Mouse (Mus musculus) activated CD4-positive, CD25-positive, alpha-beta regulatory T cell (primary cell): ENCODE data around the gene Trim43c. TPM values are rescaled to one million over a fixed set of nuclear protein-coding genes. Genes with fewer than 3 reads are reported as not detected.

Experiments used
- polyA plus RNA-seq, 2 experiments: library from polyadenylated mRNA; unstranded; fragments of 100-300 nt; shearing (Covaris generic); gene quantifications; one replicate each; pipeline ENCODE4 v1.2.1; 2017

The Trim43c gene
- polyA plus RNA-seq = under 1 TPM in 1 of 2 experiments, not detected in 1; 0.18 TPM

GRCm38 (mm10) chr9:88838864-88839263, at the start of gene Trim43c:
TSS of gene Trim43c (plus strand) at chr9:88839164.

Other genes starting within 250 kb of the Trim43c start
- 100 to 1,000 TPM; 103 to 106 TPM for gene Mthfsl, start 118.9 kb upstream of the Trim43c start, polyA plus RNA-seq
- gene Bcl2a1d, start 107.2 kb upstream of the Trim43c start, polyA plus RNA-seq = 100 to 1,000 TPM in 1 of 2 experiments, 10 to 100 TPM in 1; 65.0 to 122 TPM
- gene Bcl2a1a, start 117.7 kb downstream of the Trim43c start, polyA plus RNA-seq = 1 to 10 TPM in 1 of 2 experiments, under 1 TPM in 1; 0.25 to 8.4 TPM